Mouse (Mus musculus) heart, postnatal 10 days (tissue): Measurements from ENCODE around the gene Cldn1. TPM values are rescaled to one million over a fixed set of nuclear protein-coding genes. Genes with fewer than 3 reads are reported as not detected.

Experiments
- DNase-seq, 2 experiments: peaks; one replicate each; pipeline ENCODE4 v3.0.0; 2021
- intact Hi-C: fragments of 180-260 bp; cut with DNase I; formaldehyde crosslinking; loops from one replicate; pipeline ENCODE4 v1.15.1; 2025
- total RNA-seq, 2 experiments: library from RNA; stranded (reverse); gene quantifications; 2 replicates each; pipeline ENCODE4 v1.2.3; 2021

The Cldn1 gene
- total RNA-seq, result under 1 TPM; 0.47 to 0.72 TPM

- intact Hi-C loops, result loop anchor here (1.0 to 5.0 kb wide), 3 partner anchors 119 to 408 kb away; no protein-coding TSS in a partner anchor
Measured at GRCm38 (mm10) chr16:26371325-26372053, at the start of gene Cldn1. Gene Cldn1, minus strand, starts transcription at chr16:26371841.

GRCm38 (mm10) chr16:26418616-26419015 lies 47.0 kb upstream of the Cldn1 start:
- no peak for DNase-seq
- intact Hi-C loops, result no loop called here

More at GRCm38 (mm10) chr16:26371325-26372053, at the start of gene Cldn1:
- peak; percentile 78 to 87 for DNase-seq

- intact Hi-C loops, result no loop called here
- DNase-seq, result no peak
Measured at GRCm38 (mm10) chr16:26404070-26404469, 32.4 kb upstream of the Cldn1 start.

- intact Hi-C loops, result no loop called here
- DNase-seq, result peak; percentile 2 to 7
Measured at GRCm38 (mm10) chr16:26400971-26401370, 29.3 kb upstream of the Cldn1 start.

GRCm38 (mm10) chr16:26400549-26400948 lies 28.9 kb upstream of the Cldn1 start:
- intact Hi-C loops, result no loop called here
- DNase-seq, result no peak

GRCm38 (mm10) chr16:26390936-26391335 lies 19.3 kb upstream of the Cldn1 start:
- intact Hi-C loops, result no loop called here
- DNase-seq, result peak in 1 of 2 experiments; percentile 13

GRCm38 (mm10) chr16:26386159-26386558 lies 14.5 kb upstream of the Cldn1 start:
- intact Hi-C loops, result no loop called here
- no peak for DNase-seq

GRCm38 (mm10) chr16:26384112-26384649 lies 12.5 kb upstream of the Cldn1 start:
- intact Hi-C loops, result no loop called here

GRCm38 (mm10) chr16:26377170-26377569 lies 5.5 kb upstream of the Cldn1 start:
- DNase-seq, result no peak
- intact Hi-C loops, result no loop called here

More at GRCm38 (mm10) chr16:26384112-26384649, 12.5 kb upstream of the Cldn1 start:
- DNase-seq, result no peak

- intact Hi-C loops, result loop anchor here (5.0 kb wide), 1 partner anchor 118 kb away; no protein-coding TSS in a partner anchor
Measured at GRCm38 (mm10) chr16:26370127-26370526, 1.5 kb downstream of the Cldn1 start.

GRCm38 (mm10) chr16:26369044-26369730 lies 2.5 kb downstream of the Cldn1 start:
- intact Hi-C loops, result no loop called here
- no peak for DNase-seq

More at GRCm38 (mm10) chr16:26370127-26370526, 1.5 kb downstream of the Cldn1 start:
- DNase-seq, result no peak

GRCm38 (mm10) chr16:26368121-26368520 lies 3.5 kb downstream of the Cldn1 start:
- DNase-seq, result no peak
- intact Hi-C loops, result no loop called here

- intact Hi-C loops, result no loop called here
- no peak for DNase-seq
Measured at GRCm38 (mm10) chr16:26360694-26361093, 10.9 kb downstream of the Cldn1 start.

GRCm38 (mm10) chr16:26359619-26360018 lies 12.0 kb downstream of the Cldn1 start:
- intact Hi-C loops, result loop anchor here (2.0 kb wide), 1 partner anchor 23 kb away; no protein-coding TSS in a partner anchor
- DNase-seq, result no peak

GRCm38 (mm10) chr16:26358898-26359297 lies 12.7 kb downstream of the Cldn1 start:
- DNase-seq, result no peak
- intact Hi-C loops, result loop anchor here (2.0 kb wide), 1 partner anchor 24 kb away; no protein-coding TSS in a partner anchor

GRCm38 (mm10) chr16:26357863-26358780 lies 13.5 kb downstream of the Cldn1 start:
- intact Hi-C loops, result loop anchor here (2.0 kb wide), 1 partner anchor 25 kb away; no protein-coding TSS in a partner anchor
- DNase-seq, result no peak

- DNase-seq, result no peak
- intact Hi-C loops, result no loop called here
Measured at GRCm38 (mm10) chr16:26355513-26355912, 16.1 kb downstream of the Cldn1 start.

- intact Hi-C loops, result no loop called here
- DNase-seq, result no peak
Measured at GRCm38 (mm10) chr16:26350786-26351185, 20.9 kb downstream of the Cldn1 start.

- intact Hi-C loops, result no loop called here
- no peak for DNase-seq
Measured at GRCm38 (mm10) chr16:26348809-26349208, 22.8 kb downstream of the Cldn1 start.

- intact Hi-C loops, result no loop called here
- peak; percentile 3 to 9 for DNase-seq
Measured at GRCm38 (mm10) chr16:26316281-26316680, 55.4 kb downstream of the Cldn1 start.
